Mouse (Mus musculus) right cerebral cortex, postnatal 25 days (tissue): ENCODE measurements around the gene Cdc42.

ENCODE experiments used
- DNase-seq: peaks from one replicate; pipeline ENCODE4 v3.0.0; 2022

Cdc42 gene

DNA sequence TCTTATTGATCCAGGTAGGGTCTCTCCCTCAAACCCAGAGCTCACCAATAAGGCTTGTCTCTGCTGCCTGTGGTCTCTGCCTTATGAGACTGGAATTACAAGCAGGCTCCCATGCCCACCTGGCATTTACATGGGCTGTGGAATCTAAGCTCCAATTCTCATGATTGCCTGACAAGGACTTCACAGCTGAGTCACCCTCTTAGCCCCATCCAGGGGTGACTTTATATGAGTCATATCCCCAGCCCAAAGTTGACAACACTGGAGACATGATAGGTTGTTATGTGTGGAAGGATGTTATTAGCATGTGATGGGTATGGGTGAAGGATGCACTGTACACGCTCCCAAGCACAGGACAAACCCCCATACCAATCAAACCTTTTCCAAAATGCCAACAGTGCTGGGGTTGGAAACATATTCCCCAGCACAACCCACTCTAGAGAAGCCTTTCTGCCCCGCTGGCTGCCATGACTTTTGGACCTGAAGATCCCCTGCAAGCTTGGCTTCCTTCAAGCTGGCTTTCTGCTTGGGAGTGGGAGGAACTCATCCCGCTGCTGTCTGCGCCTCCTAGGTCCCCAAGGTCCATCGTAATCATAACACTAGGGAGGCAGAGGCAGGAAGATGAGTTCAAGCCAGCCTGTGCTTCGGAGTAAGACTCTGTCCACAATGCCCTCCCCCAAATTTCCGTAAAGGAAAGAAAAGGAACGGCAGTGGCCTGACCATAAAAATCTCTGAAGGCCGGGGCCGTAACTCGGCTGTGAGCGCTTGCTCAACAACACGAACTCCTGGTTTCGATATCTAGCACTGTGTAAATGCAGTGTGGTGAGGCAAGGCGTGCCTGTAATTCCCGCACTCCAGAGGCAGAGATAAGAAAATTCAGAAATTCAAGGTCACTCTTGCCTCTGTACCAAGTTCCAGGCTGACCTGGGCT is 14.3 kb upstream of the Cdc42 start:
- DNase-seq = no peak

DNA sequence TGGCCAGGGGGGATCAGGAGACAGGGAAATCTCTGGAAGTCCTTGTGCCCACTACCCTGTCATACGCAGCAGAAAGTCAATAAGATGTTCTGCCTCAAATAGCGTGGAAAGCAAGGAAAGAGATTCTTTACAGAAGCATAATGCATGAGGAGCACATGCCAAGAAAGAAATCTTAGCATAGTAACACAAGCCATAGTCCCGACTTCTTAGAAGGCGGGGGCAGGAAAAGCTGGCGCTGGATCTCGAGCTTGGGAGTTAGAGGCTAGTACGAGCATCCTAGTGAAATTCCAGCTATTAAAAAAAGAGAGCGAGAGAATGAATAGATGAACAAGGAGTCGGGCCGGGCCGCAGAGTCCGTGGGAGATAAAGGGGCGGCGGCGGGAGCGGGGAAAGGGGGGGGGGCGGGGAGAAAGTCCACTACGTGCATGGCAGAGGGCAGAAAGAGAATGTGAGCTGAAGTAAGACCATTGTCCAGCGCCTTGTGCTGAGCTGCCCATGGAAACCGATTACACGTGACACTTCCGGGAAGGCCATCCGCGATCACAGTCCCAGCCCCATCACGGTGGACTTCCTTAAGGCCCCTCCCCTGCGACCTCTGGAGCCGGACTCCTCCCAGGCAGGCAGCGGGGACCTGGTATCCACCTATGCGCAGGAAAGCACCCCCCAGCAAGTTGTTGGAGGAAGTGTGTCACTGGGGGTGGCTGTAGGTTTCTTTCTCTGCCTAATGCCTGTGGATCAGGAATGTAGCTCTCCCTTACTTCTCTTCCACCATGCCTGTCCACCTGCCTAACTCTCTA is 12.6 kb upstream of the Cdc42 start:
- DNase-seq = no peak

DNA sequence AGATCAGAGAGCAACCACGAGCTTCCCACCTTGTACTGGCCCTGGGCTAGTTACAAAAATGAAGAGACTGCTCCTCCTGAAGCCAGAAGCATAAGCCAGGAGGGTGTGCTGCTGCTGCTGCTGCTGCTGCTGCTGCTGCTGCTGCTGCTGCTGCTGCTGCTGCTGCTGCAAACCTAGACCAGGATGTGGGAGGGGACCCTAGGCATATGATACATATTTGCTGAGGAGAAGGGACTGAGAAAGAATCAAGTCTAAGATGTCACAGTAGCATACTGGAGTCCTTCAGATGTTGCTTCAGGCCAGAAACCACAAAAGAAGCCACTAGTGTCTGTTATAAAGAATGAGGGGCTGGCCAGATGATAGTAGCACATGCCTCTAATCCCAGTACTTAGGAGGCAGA is 10.7 kb upstream of the Cdc42 start:
- no peak for DNase-seq

DNA sequence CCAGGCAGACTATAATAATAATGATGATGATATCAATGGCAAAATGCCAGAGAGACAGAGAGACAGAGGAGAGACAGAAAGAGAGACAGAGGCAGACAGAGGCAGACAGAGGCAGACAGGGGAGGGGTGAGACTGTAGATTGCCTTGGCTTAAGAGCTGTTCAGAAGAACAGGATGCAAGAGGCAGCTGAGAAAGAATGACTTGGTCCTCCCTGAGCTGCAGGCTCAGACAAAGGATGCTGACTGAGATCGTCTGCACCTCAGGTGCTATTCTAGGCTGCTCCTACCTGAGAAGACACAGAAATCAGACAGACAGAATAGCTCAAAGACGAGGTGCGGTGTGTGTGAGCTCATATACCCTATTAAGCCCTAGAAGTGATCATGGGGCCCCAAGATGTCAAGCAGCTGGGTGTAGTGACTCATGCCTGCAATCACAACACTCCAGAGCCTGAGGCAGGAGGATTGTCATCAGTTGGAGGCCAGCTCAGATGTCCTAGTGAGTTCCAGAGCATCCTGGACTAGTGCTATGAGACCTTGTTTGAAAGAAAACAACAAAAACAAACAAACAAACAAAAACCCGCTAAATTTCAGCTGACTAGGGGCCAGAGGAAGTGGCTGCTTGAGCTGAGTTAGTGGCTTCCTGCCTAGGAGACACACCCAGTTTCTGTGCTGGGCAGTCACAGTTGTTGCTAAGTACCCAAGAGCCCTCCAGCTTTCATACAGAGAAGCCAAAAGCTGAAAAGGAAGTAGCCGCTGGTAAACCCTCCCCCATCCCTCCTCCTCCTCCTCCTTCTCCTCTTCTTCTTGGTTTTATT is 10.0 kb upstream of the Cdc42 start:
- DNase-seq = no peak

DNA sequence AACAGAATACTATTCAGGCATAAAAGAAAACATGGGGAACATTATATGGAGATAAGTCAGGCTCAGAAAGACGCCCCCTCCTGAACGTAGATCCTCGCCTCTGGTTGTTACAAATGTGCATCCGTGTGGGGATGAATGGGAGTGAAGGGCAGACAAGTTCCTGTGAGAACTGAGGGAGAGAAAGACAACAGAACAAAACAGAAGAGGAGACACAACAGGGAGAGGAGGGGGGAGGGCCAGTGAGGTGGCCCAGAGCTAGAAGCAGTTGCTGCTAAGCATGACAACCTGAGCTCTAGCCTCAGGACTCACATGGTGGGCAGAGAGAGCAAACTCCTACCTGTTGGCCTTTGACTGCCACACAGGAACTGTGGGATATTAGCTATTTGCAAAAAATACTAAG is 8.6 kb upstream of the Cdc42 start:
- no peak for DNase-seq

DNA sequence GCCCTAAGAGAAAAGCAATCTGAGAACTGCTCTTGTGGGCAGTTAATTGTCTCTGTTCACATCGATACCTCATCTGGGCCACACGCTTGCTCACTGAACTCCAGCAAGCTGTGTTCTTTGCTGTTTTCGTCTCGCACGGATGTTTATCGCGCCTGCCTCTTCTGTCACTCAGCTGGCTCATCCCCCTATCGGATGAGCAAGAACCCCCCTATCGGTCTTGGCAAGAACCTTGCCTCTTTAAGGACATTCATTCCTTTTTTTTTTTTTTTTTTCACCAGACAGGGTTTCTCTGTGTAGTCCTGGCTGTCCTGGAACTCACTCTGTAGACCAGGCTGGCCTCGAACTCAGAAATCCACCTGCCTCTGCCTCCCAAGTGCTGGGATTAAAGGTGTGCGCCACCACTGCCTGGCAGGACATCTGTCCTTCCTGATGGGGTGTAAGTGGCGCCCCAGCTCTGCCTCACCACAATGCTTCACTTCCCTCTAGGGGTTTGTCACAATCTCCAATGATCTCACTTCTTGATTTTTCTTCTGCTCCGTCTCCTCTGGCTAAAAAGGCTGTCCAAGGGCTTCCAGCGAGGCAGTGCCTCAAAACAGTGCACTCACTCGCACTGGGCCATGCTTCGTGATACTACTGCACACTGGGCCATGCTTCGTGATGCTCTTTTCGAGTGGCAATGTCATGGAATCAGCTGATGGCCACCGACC is 8.0 kb upstream of the Cdc42 start:
- no peak for DNase-seq

DNA sequence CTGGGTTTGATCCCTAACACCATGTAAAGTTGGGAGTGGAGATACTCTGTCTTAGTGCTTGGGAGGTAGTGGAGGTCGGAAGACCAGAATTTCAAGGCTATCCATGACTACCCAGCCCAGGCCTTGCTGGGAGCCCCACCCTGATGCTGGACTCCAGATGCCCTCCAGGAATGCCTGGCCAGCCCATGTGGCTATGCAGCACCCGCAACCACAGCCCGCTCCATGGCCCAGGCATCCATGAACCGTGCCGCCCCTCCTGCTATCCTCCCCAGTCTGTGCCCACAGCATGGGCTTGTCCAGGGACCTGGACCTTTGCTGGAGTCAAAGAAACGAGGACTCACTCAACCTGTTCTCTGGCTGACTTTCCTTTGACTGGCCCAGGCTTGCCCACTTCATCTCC is 7.3 kb upstream of the Cdc42 start:
- no peak for DNase-seq

DNA sequence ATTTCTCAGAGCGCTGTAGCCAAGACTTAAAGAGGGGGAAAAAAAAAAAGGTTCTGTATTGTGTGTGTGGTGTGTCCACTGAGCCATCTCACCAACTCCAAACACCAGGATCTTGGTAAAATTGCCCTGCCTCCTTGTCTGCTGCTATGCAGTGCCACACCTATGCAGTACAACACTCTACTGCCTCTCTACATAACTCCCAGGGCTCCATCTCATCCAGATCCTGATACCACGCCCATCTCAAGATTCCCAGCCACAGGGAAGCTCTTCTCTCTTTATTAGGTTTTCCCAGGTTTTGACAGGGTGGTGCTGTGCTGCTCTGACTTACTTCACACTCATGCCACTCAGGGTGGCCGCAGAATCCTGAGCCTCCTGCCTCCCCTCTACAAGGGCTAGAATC is 3.5 kb upstream of the Cdc42 start:
- DNase-seq = no peak

DNA sequence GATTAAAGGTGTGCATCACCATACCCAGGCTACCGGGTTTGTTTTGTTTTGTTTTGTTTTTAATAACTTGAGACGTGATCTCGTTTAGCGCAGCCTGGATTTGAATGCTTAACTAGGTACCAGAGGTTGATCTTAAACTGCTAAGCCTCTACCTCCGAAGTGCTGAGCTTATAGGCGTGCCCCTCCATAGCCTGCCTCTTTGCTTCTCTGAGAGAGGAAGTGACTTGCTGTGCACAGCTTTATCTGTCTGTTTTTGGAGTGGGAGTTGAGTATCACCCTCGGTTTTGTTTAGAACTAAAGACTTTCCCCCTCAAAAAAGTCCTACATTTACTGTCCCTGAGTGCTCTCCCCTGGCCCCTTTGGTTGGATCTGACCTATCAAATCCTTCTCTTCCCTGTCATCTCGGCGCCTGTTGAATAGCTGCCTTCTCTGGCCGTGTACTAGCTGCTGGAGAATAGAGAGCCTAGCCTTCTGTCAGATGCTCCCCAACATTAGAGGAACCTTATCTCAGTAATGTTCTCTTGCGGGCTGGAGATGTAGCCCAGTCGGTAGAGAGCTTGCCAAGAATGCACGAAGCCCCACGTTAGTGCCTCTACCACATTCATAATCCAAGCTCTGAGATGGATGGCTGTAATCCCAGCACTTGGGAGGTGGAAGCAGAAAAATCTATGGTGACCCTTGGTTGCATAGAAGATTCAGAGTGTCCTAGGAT is 927 bp upstream of the Cdc42 start:
- DNase-seq = no peak

DNA sequence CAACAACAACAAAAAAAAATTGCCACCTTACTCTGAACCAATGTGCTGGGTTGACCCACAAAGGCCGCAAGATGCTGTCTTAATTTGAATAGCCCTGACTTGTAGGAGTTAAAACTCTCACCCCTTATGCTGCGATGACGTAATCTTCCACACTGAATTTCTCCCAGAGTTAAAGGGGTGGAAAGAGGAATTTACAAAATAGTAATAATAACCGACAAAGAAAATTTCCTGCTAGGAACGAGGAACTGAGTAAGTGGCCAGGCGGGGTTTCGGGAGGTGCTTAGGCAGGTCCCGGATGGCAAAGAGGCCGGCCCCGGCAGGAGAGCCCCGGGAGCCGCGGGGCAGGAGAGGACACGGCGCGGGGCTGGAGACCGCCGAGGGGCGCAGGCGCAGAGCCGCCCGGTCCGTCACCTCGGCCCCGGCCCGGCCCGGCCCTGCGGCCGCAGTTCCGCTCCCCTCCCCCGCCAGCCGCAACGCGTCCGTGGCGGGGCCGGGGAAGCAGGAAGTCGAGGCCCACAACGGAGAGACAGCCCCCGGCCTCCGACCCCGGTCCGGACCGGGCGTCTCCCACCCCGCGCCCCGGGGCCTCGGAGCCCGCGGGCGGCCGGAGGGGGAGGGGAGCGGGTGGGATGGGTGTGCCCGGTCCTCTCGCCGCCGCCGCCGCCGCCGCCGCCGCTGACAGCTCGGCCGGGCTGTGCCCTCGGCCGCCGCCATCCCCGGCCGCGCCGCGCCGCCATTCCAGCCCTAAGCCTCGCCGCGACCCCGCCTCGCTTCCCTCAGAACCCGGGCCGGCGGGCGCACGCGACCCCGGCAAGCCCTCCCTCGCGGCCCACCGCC is 628 bp downstream of the Cdc42 start:
- peak; percentile 60 for DNase-seq

DNA sequence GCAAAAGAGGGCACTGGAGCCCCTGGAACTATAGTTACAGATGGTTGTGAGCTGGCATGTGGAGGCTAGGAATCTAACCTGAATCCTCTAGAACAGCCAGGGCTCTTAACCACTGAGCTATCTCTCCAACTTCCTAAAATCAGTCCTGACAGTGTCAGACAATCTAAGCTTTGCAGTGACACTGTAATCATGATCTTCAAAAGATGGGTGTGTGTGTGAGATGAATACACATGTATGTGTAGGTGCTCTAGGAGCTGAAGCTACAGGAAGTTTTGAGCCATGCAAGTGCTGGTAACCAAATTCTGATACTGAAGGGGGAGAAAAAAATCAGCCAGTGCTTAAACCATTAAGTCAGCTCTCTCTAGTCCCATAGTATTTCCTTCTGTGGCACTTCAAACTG is 6.9 kb downstream of the Cdc42 start:
- no peak for DNase-seq

DNA sequence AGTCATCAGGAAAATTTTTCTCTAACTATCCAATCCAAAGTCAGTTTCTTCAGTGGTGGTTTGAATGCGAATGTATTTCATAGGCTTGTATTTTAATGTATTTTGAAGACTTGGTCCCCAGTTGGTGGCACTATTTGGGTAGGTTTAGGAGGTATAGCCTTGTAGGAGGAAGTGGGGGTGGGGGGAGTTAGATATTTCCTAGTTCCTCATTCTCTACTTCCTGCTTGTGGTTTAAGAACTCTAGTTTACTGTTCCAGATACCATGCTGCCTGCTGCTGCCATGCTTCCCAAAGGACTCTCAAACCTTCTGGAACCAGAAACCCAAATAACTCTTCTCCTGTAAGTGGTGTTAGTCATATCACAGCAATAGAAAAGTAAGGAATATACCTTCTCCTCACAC is 11.7 kb downstream of the Cdc42 start:
- no peak for DNase-seq

DNA sequence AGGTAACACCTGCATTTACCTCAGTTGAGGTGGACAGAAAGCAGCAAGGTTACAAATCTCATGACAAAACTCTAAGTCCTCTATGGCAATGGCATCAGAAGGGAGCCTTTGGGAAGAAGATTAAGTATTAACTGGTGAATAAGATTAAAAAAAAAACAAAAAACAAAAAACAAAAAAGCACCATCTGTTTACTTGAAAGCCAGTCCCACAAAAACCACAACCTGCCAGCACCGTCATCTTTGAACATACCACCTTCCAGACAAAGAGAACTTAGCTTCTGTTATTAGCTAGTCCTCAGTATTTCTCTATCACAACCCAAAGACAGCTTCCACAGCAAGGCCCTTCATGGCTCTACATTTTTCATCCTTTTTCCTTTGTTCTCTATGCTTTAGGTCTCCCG is 12.4 kb downstream of the Cdc42 start:
- no peak for DNase-seq

DNA sequence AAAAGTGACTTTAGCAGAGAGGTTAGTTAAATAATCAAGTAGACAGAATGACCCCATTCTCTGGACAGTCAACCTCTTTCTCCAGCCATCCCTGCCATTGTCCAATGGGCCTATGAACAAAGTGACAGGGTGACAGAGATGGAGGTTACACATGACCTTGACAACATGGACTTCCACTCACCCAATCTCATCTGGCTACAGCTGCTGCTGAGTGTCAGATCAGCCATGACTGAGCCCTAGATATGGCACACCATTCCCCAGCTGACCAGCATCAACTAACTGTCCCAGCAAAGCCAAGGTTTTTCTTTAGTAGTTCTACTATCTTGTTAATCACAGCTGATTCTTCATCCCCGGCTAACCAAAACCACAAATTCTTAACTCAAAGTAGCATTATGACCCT is 14.7 kb downstream of the Cdc42 start:
- DNase-seq = no peak

DNA sequence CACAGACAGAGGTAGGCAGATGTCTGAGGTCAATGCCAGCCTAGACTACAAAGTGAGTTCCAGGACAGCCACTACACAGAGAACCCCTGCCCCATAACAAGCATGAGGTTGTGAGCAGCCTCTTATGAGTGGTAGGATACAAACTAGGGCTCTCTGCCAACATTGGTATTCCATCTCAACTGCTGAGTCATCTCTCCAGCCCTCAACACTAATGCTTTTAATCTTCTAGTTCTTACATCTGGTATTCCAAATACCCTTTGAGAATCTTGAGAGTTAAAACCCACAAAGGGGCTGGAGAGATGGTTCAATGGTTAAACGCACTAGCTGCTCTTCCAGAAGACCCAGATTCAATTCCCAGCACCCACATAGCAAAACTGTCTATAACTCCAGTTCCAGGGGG is 18.1 kb downstream of the Cdc42 start:
- no peak for DNase-seq

DNA sequence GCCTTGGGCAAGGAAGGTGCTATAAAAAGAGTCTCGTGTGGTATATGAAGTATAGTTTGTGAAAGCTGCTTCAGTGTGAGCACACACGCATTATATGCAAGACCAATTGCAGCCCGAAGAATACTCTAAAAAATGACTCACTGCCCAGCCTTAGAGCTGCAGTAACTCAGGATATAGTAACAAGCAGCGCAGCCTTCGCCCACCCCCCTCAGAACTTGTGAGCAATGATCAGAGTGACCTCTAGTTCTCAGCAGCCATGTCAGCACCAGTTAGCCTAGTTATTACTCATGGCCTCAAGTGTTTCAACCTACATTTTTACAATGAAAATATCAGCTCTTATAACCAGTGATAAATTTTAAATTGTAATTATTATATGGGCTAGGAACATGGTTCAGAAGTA is 21.1 kb downstream of the Cdc42 start:
- DNase-seq = no peak

DNA sequence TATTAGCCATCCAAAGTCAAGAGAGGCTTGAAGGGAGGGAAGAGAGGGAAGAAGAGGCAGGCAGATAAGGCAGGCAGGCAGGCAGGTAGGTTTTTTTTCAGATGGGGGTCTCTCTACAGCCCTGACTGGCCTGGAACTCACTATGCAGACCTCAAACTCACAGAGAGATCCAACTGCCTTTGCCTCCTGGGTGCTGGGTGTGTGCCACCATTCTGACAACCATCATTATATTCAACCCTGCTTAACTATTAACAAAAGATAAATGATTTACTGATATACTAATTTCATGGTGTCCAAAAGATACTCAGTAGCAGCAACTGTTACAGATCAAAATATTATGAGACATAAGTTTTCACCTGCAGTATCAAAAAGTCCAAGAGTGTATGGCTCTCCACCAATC is 25.5 kb downstream of the Cdc42 start:
- no peak for DNase-seq

DNA sequence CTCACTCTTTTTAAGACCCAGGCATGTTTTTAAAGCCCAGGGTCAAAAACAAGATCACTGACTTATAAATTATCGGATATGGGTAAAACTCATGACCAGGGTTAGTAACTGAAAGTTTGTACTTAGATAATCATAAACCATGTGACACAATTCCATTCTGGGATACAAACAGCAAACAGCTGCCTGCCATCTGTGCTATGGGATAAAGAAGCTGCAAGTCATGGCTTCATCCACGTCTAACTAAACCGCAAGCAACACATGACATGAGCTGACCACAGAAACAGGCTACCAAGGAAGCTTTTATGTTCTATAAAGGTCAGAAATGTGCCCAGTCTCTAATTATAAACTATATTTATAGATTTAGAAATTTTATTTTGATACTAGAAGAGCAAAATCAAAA is 31.0 kb downstream of the Cdc42 start:
- no peak for DNase-seq

DNA sequence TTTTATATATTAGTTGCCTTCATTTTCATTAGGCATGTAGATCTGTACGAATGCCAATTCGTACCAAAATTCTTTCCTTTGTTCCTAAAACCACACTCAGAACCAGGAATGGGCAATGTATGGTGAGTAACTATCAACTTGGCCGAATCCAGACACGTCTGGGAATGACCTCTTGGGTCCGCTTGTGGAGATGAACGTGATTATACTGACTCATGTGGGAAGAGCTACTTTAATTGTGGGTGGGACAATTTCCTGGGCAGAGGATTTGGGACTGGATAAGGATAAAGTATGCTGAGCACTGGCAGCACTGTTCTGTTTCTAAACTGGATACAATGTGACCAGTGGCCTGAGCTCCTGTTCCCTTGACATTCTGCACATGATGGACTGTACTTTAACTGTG is 32.6 kb downstream of the Cdc42 start:
- DNase-seq = no peak

DNA sequence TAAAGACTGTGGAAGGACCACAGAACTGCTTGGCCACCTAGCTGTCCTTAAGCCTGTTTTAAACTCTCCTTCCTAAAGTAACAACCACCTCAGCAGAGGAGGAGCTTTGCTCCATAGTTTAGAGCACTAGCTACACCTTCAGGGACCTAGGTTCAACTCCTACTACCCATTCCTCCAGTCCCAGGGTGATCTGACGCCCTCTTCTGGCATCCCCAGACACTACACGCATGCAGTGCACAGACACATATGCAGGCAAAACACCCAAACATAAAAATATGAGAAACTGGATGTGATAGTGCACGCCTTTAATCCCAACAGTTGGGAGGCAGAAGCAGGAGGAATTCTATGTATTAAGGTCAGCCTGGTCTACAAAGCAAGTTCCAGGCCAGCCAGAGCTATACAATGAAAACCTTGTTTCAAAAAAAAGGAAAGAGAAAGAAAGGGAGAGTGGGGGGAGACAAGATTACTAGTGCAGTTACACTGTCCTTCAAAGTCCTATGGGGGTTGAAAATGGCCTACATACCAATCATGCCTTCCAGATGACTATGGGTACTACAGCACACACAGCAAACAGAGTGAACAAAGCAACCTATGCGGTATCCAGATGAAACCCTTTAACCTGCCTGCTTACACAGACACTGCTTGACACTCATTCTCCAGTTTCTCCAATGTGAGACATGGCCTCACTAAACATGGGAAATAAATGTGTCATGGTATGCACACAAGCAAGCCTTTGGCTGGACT is 41.3 kb downstream of the Cdc42 start:
- no peak for DNase-seq
